Mouse (Mus musculus) forebrain, embryonic 10.5 days (tissue): ENCODE measurements around the gene Grin3b. TPM values are rescaled to one million over a fixed set of nuclear protein-coding genes. Genes with fewer than 3 reads are reported as not detected.
A peak's percentile ranks its signal among the peaks of the same experiment; 100 is the strongest.

Source experiments
- DNase-seq: peaks from one replicate; pipeline ENCODE4 v3.0.0-alpha.2; 2017; ENCODE audit warnings: low spot score; ENCODE audit errors: extremely low spot score
- H3K27ac ChIP-seq: fragments of 300-500 bp; sonication (generic); 2 replicates; pipeline ENCODE4 v1.5.1; 2016; ENCODE audit warnings: mild to moderate bottlenecking
- H3K27me3 ChIP-seq: fragments of 300-500 bp; sonication (generic); 2 replicates; pipeline ENCODE4 v1.6.1; 2016; ENCODE audit warnings: mild to moderate bottlenecking; ENCODE audit not compliant: poor library complexity, severe bottlenecking
- H3K36me3 ChIP-seq: fragments of 300-500 bp; sonication (generic); replicated peaks from 2 replicates; pipeline ENCODE4 v1.6.1; 2016; ENCODE audit warnings: mild to moderate bottlenecking, moderate library complexity
- H3K4me1 ChIP-seq: fragments of 300-500 bp; sonication (generic); 2 replicates; pipeline ENCODE4 v1.6.1; 2016
- H3K4me3 ChIP-seq: fragments of 300-500 bp; sonication (generic); 2 replicates; pipeline ENCODE4 v1.5.1; 2016; ENCODE audit warnings: mild to moderate bottlenecking, moderate library complexity
- H3K9me3 ChIP-seq: fragments of 300-500 bp; sonication (generic); 2 replicates; pipeline ENCODE4 v1.6.1; 2016; ENCODE audit warnings: mild to moderate bottlenecking, moderate library complexity
- WGBS: fragments of 180-500 bp; shearing (Covaris S2); methylation state at CpG from one replicate; pipeline ENCODE4 v1.1.7; 2016; 5-methylcytosine and 5-hydroxymethylcytosine counted together
- polyA plus RNA-seq: library from polyadenylated mRNA; unstranded; fragments of >200 nt; fragmentation: Nextera tagmentation; extraction: Ambion mirVana; gene quantifications from 2 replicates; pipeline ENCODE4 v1.2.1, GENCODE M21; 2016

The Grin3b gene
- 0.20 and 0.31 TPM in 2 replicates for polyA plus RNA-seq

GRCm38 (mm10) chr10:79970415-79971182 is at the start of gene Grin3b:
TSS of gene Grin3b (plus strand) at chr10:79970715.
- peak within 1 kb of the TSS; percentile 50 for H3K4me3 ChIP-seq
- H3K36me3 ChIP-seq = peaks cover 55% of the 10 kb centered on the region
- no peaks in the 10 kb centered on the region for H3K9me3 ChIP-seq
- peaks cover 66% of the 10 kb centered on the region for H3K27me3 ChIP-seq
- 8% methylated on average over 47 of the region's 47 CpGs for WGBS
- DNase-seq = no peak
- peaks cover 18% of the 10 kb centered on the region for H3K4me1 ChIP-seq
- H3K27ac ChIP-seq = peak within 1 kb of the TSS; percentile 59; the same call in 1 of the 2 replicates

DNA sequence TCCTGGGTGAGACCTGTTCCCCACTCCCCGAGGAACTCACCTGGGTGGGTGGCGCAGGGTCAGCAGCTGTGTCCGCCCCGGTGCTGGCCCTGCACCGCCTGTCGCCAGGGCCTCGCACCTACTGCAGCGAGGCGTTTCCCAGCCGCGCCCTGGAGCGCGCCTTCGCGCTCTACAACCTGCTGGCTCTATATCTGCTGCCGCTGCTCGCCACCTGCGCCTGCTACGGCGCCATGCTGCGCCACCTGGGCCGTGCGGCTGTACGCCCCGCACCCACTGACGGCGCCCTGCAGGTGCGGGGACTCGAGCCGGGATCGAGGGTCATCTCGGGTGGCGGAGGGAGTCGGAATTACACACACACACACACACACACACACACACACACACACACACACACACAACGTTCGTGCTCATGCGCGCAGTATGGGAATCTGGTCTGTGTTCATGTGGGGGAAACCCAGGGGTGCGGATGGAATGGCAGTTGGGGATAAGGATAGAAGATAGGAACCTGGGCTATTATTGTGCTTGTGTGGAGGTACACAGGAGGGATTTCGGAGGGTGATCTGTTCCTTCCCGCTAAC is 49.5 kb upstream of the Grin3b start, which contains the start of gene R3hdm4:
TSS of gene R3hdm4 (minus strand) at position 251 of the 578 bp plus-strand sequence.
- H3K27me3 ChIP-seq = peaks cover 82% of the 10 kb centered on the region
- peak within 1 kb of the TSS; percentile 41 for H3K4me3 ChIP-seq
- peaks cover 63% of the 10 kb centered on the region for H3K4me1 ChIP-seq
- DNase-seq = no peak
- H3K9me3 ChIP-seq = no peaks in the 10 kb centered on the region
- H3K27ac ChIP-seq = no peak within 1 kb of the TSS
- 6% methylated on average over 41 of the region's 41 CpGs for WGBS
- no peaks in the 10 kb centered on the region for H3K36me3 ChIP-seq

DNA sequence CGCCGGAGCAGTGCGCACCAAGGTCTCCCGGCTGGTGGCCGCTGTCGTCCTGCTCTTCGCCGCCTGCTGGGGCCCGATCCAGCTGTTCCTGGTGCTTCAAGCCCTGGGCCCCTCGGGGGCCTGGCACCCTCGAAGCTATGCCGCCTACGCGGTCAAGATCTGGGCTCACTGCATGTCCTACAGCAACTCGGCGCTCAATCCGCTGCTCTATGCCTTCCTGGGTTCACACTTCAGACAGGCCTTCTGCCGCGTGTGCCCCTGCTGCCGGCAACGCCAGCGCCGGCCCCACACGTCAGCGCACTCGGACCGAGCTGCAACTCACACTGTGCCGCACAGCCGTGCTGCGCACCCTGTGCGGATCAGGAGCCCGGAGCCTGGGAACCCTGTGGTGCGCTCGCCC is 48.9 kb upstream of the Grin3b start:
- H3K4me1 ChIP-seq = peaks cover 63% of the 10 kb centered on the region
- H3K27me3 ChIP-seq = peaks cover 85% of the 10 kb centered on the region
- H3K4me3 ChIP-seq = peak overlapping the region; percentile 41
- H3K36me3 ChIP-seq = no peaks in the 10 kb centered on the region
- no peak overlapping the region for H3K27ac ChIP-seq
- under 1% methylated on average over 34 of the region's 34 CpGs for WGBS
- no peak for DNase-seq
- no peaks in the 10 kb centered on the region for H3K9me3 ChIP-seq

DNA sequence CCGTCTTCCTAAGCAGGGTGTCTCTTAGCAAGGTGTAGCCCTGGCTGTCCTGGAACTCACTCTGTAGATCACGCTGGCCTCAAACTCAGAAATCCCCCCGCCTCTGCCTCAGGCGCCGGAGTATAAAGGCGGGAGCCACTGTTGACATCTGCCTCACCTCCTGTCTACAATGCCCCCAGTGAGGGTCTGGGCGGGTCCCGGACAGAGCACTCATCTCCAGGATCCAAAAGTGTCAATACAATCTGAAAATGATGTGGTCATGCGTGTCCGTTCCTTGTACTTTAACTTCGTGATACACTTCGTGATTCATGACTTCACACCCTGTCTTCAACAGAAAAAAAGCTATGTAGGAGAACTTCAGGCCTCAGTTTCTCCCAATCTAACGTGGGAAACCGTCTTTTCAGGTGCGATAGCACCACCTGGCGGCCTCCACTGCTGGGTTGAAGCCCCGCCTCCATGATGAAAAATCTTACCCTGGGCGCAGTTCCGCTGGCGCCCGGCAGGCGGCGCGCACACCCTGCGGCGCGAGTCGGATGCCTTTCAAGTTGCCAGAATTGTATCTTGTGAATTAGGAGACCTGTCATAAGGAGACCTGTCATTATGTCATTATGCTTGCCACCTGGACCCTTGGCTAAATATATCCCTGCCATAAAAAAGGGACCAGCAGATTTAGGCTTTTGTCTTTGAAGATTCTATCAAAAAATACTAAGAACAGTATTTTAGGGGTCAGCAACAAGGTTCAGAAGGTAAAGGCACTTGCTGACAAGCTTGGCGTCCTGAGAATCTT is 45.3 kb upstream of the Grin3b start:
- Histone ChIP-seq H3K36me3 (no peaks in the 10 kb centered on the region), H3K9me3 (no peaks in the 10 kb centered on the region), H3K4me1 (peaks cover 64% of the 10 kb centered on the region), H3K4me3 (peak overlapping the region; percentile 18), H3K27ac (no peak overlapping the region), H3K27me3 (peaks cover 51% of the 10 kb centered on the region)
- 11% methylated on average over 29 of the region's 29 CpGs for WGBS
- DNase-seq = peak; percentile 88

- peaks cover 7% of the 10 kb centered on the region for H3K36me3 ChIP-seq
- H3K27me3 ChIP-seq = peaks cover 43% of the 10 kb centered on the region
- H3K9me3 ChIP-seq = no peaks in the 10 kb centered on the region
- H3K4me1 ChIP-seq = peaks cover 64% of the 10 kb centered on the region
- 14% methylated on average over 15 of the region's 15 CpGs for WGBS
- peak overlapping the region; percentile 95 for H3K27ac ChIP-seq
- peak overlapping the region; percentile 98 for H3K4me3 ChIP-seq
- no peak for DNase-seq
Measured at GRCm38 (mm10) chr10:79925785-79926490, 44.6 kb upstream of the Grin3b start.

DNA sequence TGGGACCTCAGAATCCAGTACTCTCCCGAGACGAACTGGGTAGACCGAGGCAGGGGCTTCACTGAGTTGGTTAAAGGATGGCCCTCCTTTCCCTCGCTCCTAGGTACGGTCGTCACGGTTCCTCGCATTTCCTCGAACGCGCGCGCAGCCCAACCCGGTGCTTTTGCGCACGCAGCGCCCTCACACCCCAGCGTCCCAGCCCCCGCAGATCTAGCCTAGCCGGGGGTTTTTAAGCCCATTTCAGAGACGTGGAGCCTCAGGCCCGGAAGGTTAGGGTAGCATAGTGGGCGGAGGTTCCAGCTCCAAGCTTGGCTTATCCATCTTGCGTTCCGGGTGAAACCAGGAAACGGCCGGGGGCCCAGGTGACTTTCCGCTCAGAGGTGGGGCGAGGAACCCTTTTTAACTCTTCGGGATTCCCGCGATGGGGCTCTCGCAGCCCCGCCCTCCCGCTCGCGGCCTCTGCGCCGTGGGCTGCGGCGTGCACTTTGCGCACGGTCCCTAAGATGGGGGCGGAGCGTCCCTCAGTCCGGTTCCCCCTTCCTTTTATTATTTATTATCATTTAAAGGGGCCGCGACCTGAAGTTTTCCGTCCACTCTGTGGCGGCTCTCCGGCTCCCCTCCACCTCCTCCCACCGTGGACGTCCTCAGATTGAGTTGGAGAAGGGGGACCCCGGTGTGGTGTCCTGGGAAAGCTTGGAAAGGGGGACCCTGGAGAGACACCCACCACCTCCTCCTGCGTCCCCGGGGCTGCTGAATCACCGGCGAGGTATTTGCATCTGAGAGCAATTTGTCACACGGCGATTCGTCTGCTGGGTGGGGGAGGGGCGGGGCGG is 43.8 kb upstream of the Grin3b start, which contains the start of gene Arid3a:
TSS of gene Arid3a (plus strand) at position 553 of the 833 bp plus-strand sequence.
- Histone ChIP-seq H3K9me3 (no peaks in the 10 kb centered on the region), H3K27ac (peak within 1 kb of the TSS; percentile 95), H3K4me3 (peak within 1 kb of the TSS; percentile 98), H3K27me3 (peaks cover 35% of the 10 kb centered on the region), H3K4me1 (peaks cover 62% of the 10 kb centered on the region), H3K36me3 (peaks cover 15% of the 10 kb centered on the region)
- under 1% methylated on average over 63 of the region's 63 CpGs for WGBS
- peak; percentile 89 for DNase-seq

DNA sequence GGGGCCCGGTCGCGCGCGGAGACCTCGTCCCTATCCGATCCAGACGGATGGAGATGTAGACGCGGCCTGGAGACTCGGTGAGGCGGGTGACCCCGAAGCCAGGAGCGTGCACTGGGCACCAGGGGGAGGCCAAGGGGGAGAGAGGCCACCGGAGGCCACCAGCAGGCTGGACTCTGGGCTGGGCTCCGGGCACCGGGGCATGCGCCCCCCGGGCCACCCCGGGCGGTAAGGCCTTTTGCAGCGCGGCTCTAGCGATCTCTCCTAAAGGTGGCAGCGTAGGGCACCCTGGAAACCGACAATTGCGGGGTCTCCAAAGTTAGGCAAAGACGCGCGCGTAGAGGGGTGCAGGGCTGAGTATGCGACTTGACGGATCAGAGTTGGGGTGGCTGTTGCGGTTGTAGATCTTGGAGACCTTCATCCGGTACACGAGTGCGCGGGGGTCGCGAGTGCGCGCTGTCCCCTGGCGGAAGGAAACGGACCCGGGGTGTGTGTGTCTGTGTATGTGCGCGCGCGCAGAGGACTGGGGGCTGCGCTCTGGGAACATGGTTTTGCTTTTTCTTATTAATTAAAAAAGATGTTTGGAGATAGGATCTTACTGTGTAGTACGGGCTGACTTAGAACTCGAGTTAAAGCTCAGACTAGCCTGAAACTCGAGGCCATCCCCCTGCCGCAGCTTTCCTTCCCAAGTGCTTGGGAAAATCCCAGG is 43.0 kb upstream of the Grin3b start:
- WGBS = under 1% methylated on average over 54 of the region's 54 CpGs
- DNase-seq = peak; percentile 69
- no peaks in the 10 kb centered on the region for H3K9me3 ChIP-seq
- peaks cover 28% of the 10 kb centered on the region for H3K27me3 ChIP-seq
- peak overlapping the region; percentile 98 for H3K4me3 ChIP-seq
- peak overlapping the region; percentile 95 for H3K27ac ChIP-seq
- H3K36me3 ChIP-seq = peaks cover 23% of the 10 kb centered on the region
- H3K4me1 ChIP-seq = peaks cover 67% of the 10 kb centered on the region

- peak; percentile 37 for DNase-seq
- Histone ChIP-seq H3K36me3 (peaks cover 29% of the 10 kb centered on the region), H3K9me3 (no peaks in the 10 kb centered on the region), H3K4me1 (peaks cover 73% of the 10 kb centered on the region), H3K27me3 (peaks cover 21% of the 10 kb centered on the region), H3K4me3 (peak overlapping the region; percentile 98), H3K27ac (peak overlapping the region; percentile 95)
- 1% methylated on average over 29 of the region's 29 CpGs for WGBS
Measured at GRCm38 (mm10) chr10:79928030-79928694, 42.4 kb upstream of the Grin3b start.

DNA sequence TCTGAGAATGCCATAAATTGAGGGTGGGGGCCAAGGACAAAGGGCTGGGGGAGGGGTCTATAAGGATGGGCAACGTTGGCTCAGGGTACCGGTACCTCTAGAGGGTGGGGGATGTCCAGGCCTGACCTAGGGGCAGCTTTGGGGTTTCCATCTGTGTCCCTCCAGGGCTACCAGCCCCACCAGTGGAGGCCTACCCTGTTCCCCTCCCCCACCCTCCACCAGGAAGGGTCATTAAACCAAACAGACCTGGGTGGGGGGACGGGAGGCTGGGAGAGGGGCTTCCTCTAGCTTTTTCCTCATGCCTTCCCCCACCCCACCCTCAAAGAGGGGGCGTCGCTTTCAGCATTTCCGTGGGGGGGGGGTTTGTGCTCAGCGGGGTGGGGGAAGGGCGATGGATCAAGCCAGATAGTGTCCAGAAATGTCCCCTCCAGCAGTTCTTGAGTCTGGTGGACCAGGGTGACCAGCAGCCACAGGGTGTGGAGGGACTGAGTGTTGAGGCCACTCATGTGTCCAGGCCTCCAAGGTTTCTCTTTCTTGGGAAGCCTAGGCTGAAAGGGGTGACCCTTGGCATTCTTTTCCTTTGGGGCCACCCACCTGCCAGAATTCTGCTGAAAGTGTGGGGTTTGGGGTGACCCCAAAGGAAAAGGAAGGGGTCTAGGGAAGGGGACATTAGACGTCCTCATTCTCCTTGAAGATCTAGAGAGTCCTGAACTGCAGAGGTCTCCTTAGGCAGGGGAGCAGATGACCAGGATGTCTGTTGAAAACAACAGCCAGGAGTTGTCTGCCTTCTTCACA is 41.4 kb upstream of the Grin3b start:
- no peak for DNase-seq
- peaks cover 83% of the 10 kb centered on the region for H3K4me1 ChIP-seq
- peaks cover 11% of the 10 kb centered on the region for H3K27me3 ChIP-seq
- 26% methylated on average over 9 of the region's 9 CpGs for WGBS
- peaks cover 38% of the 10 kb centered on the region for H3K36me3 ChIP-seq
- H3K27ac ChIP-seq = peak overlapping the region; percentile 95
- H3K9me3 ChIP-seq = no peaks in the 10 kb centered on the region
- H3K4me3 ChIP-seq = peak overlapping the region; percentile 98
